Mouse (Mus musculus): ENCODE measurements around the gene Fam104a.
A peak's percentile ranks its signal among the peaks of the same experiment; 100 is the strongest.

Gene Fam104a

DNA sequence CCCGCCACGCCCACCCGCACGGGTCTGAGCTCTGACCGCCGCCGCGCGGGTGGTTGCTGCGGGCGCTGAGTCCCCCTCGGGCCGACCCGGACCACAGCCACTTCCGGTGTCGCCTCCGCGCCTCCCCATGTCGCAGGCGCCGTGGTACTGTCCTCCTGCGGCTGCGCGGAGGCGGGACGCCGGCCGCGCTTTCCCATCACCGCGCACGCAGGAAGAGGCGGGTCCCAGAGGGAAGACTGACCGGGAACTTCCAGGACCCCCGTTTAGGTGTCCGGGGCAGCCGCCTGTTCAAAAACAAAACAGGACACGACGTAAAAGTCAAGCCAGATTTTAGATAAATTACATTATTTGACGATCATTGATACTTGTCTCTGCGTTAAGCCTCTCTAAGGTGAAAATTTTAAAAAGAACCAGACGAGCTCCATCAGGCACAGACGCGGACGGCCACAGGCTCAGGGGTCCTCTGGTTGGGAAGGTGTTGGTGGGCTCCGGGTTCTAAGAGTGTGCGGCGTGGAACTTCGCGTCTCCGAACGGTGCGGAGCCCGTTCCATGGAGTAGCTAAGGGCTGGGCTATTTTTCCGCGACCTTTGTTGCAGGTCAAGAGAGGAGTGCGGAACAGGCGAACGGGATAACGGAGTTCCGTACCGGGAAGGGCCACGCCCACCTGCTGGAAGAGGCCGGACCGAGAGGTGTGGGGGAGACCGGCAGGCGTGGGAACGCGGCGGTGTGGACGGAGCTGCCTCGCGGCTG lies at the start of gene Fam104a, which contains the start of gene D11Wsu47e:
TSS of gene Fam104a (minus strand) at position 199 of the 750 bp plus-strand sequence.
TSS of gene D11Wsu47e (plus strand) at position 456 of the 750 bp plus-strand sequence.
- DNase-seq: peak; percentile 96

DNA sequence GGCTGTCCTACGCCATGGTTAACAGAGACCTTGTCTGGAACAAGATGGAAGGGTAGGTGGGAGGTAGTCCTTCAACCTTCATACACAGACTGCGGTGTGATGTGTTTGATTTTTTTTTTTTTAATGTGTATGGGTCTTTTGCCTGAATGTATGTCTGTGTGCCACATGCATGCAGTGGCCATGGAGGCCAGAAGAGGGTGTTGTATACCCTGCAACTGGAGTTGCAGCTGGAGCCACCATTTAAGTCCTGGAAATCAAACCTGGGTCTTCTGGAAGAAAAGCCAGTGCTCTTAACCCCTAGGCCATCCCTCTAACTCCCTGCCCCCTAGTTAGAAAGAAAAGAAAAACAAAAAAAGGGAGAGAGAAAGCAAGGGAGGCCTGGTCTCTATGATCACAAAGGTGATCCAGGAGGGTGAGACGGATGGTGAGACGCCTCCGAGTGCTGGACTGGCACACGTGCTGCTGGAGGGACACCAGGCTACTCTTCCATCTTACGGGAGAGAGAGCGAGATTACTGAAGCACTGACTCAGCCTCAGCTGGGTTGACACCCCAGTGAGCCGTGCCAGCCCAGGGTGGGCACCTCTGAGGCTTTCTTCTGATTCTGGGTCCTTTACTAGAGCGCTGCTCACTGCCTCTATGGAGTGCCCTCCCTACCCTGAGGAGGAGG lies 48.1 kb upstream of the Fam104a start:
- no peak for DNase-seq

DNA sequence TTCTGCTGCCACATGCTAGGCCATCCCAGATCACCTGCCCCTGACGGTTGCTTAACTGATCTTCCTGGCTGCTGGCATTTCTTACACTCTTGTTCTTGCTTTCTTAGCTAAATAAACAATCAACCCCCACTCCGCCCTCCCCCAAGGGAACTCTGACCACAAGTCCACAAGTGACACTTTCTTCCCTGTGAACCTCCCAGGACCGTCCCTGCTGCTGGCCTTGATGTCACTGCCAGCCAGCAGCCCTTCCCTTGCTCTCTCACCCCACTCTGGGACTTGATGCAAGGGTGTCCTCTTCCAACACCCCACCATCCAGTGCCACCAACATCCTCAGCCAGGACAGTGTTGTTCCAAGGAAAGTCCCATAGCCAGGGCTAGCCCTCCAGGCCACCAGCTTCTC lies 46.9 kb upstream of the Fam104a start:
- DNase-seq: no peak

DNA sequence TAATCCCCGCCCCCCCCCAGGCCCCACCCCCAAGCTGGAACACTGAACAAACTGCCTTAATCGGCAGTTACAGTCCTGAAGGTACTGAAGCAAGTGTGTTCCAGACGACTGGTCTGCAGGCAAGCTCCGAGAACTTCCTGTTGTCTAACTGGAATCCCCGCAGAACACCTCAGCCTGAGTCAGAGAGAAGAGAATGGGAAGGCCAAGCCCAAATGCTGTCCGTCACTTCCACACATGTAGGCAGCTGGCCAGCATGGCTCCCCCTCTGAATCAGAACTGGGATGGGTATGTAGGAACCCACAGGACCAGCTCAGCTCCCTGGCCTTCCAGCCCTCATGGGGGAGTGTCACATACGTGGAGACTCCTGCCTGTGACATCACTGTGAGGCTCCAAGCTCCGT lies 46.0 kb upstream of the Fam104a start:
- DNase-seq: no peak

DNA sequence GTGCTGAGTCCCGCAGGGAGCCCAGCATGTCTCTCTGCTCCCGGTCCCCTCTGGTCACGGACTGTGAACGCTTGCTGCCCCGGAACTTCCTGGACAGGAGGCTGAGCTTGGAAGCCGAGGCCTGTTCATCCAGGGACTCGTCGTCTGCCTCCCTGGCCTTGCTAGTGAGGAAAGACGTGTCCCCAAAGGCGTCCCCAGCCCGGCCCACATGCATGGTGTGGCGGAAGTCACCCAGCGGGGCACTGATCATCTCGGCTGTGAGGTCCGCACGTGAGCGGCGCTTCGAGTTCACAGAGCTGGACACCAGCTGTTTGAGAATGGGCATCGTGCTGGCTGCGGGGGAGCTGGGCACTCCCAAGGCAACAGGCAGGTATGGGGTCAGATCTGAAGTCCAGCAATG lies 45.3 kb upstream of the Fam104a start:
- DNase-seq: no peak

DNA sequence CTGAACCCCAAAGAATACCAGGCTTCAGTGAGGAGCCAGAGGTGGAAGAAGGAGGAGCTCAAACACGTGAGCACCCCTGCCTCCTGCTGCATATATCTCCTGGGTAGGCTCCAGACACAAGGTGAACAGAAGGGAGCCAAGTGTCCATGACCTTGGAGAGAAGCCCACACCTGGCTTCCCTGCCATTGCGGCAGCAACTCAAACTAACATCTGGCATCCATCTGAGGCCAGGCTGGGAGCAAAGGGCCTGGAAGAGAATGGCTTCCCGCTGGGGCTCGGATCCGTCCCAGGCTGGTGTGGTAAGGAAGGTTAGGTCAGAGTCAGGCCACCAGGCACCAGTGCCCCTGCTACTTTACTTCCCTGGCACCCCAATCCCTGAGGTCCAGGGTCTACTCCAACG lies 44.0 kb upstream of the Fam104a start:
- DNase-seq: no peak

DNA sequence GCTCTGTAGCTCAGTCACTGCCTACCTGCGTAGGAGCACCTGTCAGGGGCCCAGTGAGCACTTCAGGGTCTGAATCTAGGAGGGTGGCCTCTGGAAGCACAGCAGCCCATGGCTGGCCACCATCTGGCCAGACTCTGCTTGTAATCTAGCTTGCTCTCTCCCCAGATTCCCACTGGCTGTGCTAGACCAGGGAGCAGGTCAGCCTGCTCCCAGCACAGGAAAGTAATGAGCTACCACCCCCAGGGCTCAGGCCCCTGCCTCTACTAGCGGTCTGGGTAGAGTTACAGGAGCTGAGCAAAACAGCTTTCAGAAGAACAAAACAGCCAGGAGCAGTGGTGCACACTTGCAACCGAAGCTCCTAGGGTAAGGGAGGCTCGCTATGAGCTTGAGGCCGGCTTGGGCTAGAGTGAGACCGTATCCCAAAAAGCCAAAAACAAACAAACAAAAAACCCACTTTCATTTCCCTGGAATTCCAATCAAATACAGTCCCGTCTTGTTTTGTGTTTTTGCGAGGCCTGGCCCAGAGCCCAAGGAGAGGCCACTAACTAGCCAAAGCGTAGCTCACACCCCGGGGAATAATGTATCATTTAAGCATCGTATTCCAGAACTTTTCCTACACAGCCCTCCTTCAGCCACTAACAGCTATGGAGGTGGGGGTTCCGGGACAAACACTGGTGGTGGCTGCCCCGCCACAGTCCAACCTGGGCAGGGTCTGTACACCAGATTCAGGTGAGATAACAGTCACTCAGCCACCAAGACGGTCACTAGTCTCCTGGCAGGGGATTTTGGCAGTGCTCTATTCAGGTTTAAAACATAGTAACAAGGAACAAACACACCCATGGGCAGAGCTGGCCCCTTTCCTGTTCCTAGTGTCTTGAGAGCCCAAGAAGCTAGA lies 43.3 kb upstream of the Fam104a start:
- DNase-seq: no peak

DNA sequence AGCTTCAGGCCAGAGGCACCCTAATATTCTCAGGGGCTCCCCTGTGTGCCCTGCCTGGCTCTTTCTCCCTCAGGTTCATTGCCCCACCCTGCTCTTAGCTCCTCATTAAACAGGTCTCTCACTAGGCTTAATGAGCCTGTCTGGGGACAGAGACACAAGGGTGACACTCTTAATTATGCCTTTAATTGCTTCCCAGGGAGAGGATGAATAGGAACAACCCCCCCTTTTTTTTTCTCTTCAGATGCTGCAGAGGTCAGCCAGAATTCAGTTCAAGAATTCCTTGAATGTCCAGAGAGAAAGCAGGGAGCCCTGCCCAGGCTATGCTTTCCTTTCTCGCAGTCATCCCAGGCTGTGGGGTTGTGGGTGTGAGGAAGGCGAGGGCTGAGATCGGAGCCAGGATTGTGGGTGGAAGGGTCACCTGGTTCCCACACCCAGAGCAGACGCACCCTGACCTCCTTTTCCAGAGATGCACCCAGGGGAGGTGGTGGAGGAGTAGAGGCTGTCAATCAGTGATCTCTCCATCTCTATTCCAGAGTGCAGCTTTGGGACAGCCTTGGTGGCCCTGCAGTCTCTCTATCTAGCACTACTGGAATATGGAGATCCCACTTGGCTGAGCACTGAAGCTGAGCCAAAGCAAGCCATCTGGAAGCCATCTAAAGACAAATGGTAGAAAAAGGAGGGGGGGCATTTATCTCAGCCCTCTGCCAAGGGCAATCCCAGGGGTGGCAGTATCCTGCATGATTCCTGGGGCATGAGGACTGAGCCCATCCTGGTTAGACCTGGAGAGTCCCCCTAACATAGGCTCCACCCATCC lies 41.5 kb upstream of the Fam104a start:
- DNase-seq: peak; percentile 37

DNA sequence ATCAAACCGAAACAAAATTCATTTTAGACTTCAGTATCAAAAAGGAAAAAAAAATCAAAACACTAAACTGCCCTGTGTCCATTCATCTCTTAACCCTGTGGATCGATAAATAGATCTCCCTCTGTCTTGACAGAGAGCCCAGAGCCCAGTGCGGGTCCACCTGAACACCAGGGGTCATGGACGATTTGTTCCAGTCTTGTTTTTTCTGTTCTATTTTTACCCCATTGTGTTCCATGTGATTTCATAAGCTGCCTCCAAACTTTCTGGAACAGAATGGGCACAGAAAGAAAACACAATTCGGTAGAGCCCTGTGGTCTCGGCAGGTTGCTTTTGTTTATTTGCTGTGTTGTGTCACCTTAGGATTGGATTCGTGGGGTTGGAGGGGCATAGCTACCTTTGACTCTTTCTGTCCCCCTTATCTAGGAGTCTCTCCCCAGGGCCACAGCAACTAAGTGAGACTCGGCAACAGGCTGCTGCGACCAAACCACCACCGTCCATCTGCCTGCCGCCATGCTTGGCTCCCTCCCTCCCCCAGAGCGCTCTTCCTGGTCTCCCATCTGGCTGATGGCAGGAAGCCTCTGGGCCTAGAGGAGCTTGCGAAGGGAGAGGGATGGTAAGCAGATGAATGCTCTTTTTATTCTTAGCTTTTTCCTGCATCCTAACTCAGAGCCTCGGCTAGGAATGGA lies 38.6 kb upstream of the Fam104a start:
- peak; percentile 59 for DNase-seq

DNA sequence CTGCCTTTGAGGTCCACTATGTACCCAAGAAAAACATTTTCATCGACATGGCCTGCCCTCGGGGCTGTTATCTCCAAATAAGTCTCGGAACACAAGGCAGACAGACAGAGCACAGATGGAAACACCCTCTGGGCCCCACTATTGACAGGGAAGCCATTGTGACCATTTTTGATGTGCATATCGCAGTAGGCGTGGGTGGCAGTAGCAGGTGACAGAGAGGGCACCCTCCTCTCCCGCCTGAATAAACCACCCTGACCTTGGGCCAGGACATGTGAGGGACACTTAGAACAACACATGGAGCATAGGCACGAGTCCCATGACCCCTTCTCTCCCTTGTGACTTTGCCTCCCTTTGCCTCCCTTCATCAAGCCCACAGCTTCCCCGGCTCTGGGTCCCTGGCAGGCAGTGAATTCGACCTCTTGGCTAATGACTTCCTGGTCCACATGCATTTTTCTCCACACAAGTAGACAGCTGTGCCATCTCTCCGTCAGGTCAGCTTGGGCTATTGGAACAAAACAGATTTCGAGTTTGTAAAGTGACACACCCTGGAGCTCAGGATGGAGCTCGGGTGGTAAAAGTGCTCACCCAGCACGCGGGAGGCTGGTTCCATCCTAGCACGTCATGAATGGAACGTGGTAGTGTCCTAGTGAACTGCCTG lies 33.9 kb upstream of the Fam104a start:
- DNase-seq: no peak

DNA sequence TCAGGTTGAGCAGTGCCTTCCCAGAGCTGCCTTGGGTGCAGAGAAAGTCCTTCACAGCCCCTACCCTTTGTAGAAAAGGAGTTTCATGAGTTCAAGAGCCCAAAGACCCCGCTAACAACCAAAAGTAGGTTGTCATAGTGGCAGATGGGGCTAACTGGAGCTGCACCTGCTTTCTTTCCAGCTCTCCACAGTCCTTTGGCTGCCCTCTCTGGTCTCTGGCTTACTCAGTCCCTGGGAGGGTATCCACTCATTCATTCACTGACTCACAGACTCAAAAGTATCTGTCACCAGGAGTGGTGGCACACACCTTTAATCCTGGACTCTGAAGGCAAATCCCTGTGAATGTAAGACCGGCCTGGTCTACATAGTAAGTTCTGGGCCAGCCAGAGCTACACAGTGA lies 32.2 kb upstream of the Fam104a start:
- DNase-seq: no peak

DNA sequence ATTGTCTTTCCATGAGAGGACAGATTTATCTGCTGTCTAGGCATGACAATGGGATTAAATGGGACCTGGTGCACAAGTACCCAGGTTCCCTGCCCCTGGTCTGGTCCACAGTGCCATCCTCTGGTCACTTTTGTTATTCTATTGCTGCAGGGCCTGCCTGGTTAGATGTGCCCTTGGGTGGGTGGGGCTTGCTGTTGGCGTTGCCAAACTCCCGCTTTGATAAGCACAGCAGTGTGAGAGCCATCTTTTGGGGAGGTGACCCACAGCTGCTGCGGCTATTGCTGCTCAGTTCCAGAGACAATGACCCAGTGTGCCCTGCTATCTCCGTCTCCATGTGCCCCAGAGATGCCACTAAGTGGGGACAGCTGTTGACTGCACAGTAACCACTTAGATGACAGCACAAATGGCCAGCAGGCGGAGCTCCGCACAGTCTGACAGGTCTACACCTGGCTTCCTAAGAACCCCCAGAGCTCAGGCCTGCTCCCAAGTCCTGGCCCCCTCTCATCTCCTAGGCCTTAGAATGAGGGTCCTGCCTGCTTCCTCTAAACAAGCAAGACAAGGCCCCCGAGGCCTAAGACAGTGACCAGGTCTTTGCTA lies 31.2 kb upstream of the Fam104a start:
- no peak for DNase-seq

DNA sequence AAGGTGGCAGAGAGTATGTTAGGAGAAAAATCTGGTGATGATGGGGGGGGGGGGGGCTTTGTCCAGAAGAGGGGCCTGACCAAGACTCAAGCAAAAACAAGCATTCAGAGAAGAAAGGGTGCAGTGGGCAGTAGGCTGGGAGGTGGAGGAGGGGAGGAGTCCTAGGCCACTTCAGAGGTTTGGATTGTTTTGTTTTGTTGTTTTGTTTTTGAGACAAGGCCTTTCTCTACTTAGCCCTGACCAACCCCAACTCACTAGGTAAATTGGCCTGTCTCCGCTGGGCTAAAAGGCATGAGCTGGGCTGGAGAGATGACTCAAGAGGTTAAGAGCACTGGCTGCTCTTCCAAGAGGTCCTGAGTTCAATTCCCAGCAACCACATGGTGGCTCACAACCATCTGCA lies 27.1 kb upstream of the Fam104a start:
- DNase-seq: no peak

DNA sequence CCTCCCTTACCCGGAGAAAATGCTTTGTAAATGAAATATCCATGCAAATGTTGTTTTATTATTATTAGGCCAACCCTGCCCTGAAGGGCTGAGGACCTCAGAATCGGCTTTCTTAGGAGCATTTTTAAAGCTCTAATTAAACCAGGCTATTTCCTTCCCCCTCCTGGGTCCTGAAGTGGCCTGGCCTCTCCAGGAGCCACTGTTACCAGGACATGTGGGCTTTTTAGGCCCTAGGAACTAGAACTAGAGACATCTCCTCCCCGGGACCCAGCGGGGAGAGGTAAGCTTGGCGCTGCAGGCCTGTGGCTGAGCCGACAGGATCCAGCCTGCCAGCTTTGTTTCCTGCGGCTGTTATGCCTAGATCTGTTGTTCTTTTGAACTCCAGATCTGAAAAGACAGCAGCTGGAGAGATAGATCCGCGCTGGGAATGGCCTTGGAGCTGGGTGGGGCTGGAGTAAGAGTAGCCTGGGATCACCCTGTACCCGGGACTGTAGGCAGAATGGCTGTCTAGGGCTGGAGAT lies 26.4 kb upstream of the Fam104a start:
- DNase-seq: no peak

DNA sequence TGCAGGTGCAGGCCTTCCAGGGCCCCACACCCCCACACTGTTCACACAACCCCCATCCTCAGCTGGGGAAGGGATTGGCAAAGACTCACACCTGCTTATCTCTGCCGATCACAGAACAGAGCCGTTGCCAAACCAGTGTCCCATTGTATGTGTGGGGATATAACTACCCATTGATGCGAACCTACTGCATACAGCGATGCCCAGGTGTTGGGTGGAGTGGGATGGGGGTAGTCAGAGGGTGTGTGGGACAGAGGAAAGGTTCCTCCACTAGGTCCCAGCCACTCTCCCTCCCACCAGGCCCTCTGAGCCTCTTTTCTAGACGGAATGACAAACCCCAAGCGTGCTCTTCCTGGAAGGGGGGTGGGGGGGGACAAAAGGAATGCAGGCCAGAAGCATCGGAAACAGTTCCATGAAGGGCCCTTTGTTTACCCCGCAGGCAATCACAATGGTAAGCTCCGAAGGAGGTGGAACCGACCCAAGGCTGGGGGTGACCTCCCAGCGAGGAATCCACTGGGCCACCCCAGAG lies 25.8 kb upstream of the Fam104a start, which contains the start of gene Cpsf4l:
TSS of gene Cpsf4l (minus strand) at position 287 of the 526 bp plus-strand sequence.
- DNase-seq: no peak

DNA sequence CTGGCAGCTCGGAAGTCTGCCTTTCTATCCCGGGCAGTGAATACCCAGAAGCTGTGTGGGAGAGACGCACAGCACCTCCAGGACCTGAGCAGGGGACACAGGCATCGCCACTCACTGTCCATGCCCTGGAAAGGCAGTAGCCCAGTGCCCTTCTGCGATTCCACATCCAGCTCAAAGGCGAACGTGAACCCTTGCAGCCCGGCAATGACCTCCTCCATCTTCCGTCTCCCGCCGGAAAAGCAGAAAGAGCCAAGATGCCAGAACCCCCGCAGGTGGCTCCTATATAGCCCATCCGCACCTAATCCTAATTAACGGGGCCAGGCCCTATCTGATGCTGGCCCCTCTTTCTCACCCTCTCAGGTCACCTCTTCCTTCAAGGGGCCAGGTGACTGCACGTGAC lies 25.3 kb upstream of the Fam104a start:
- DNase-seq: no peak

DNA sequence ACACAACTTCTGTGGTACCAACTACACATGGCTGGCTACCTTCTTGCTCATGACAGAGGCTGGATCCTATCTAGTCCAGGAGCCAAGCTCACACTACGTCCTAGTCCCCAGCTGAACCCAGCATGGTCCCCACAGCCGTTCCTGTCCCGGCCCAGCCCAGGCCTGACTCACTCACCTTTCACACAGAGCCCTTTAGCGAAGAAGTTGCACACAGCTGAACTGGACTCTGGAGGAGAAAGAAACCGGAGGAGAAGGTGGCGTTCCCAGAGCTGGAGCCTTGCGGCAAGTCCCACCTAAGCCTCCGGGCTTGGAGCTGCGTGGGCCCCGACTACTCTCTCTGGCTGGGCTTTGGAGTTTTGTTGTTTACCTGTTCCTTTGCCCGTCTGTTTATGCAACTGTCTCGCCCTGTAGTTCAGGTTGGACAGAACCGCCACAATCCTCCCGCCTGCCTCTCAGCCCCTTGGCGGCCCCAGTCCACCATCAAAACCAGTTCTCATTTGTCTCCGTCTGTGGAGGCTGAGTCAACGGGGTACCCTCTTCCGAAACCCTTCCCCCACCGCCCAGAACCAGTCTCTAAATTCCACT lies 24.8 kb upstream of the Fam104a start:
- DNase-seq: no peak

DNA sequence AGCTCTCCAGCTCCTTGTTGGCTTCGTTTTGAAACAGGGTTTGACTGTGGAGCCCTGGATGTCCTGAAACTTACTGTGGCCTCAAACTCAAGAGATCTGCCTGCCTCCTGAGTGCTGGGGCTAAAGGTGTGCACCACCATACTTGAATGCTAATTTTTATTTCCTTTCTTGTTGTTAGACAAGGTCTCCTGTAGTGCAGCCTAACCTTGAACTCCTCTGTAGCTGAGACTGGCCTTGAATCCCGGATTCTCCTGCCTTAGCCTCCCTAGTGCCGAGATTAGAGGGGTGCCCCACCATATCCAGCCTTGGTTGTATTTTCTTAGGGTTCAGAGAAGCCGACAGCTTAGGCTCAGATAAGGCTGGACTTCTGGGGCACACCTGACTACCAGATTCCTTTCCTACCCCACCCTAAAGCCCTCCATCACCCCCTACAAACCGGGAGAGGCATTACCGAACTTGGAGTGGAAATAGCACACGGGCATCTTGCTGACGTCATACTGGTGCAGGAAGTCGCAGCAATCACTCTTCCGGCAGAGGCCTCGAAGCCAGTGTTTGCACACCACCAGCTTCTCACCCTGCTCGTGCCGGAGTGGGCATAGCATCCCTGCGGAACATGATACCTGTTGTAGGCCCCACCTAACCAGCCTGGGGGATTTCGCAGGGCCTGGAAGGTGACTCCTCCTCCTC lies 22.2 kb upstream of the Fam104a start:
- DNase-seq: no peak

DNA sequence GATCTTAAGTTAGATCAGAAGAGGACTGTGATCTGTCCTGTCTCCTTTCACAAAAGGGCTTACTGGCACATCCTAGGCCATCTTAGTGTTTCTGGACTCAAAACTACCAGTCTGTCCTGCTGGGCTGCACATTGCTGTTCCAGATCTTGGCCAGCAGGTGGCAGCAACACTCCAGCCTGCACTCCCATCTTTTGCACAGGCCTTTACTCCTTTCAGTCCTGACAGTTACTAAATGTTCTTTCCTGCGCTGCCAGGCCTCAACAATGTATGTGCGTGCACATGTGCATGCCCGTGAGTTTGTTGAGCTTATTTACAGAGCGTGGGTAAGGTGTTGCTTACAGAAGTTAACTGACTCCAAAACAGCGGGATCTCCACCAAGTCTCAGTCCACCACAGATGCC lies 19.8 kb upstream of the Fam104a start:
- peak; percentile 73 for DNase-seq
